Mouse (Mus musculus): ENCODE data around the gene Pheta2. TPM values are rescaled to one million over a fixed set of nuclear protein-coding genes. Genes with fewer than 3 reads are reported as not detected.
"Not testable (repeated sequence)": the region's sequence is repeated elsewhere in the genome, so short reads cannot be mapped to it uniquely, and the experiment has no call there.

Pheta2 gene
- total RNA-seq, 1 experiment from 2014 or later, result 7.8 TPM

GRCm38 (mm10) chr15:82361459-82362018 is 22.8 kb downstream of the Pheta2 start:
- ATAC-seq (replicated peaks; ENCODE audit: insufficient number of reproducible peaks, low FRiP score, low TSS enrichment, poor library complexity, severe bottlenecking), result no peak

GRCm38 (mm10) chr15:82362234-82362633 is 23.5 kb downstream of the Pheta2 start:
- no peak for ATAC-seq (replicated peaks; ENCODE audit: insufficient number of reproducible peaks, low FRiP score, low TSS enrichment, poor library complexity, severe bottlenecking)

GRCm38 (mm10) chr15:82363801-82364200 is 25.1 kb downstream of the Pheta2 start:
- not testable (repeated sequence) for ATAC-seq (replicated peaks; ENCODE audit: insufficient number of reproducible peaks, low FRiP score, low TSS enrichment, poor library complexity, severe bottlenecking)

- not testable (repeated sequence) for ATAC-seq (replicated peaks; ENCODE audit: insufficient number of reproducible peaks, low FRiP score, low TSS enrichment, poor library complexity, severe bottlenecking)
These were observed 25.8 kb downstream of the Pheta2 start for GRCm38 (mm10) chr15:82364561-82364960.

GRCm38 (mm10) chr15:82368146-82368545 is 29.4 kb downstream of the Pheta2 start:
- no peak for ATAC-seq (replicated peaks; ENCODE audit: insufficient number of reproducible peaks, low FRiP score, low TSS enrichment, poor library complexity, severe bottlenecking)

GRCm38 (mm10) chr15:82368851-82369250 is 30.1 kb downstream of the Pheta2 start:
- no peak for ATAC-seq (replicated peaks; ENCODE audit: insufficient number of reproducible peaks, low FRiP score, low TSS enrichment, poor library complexity, severe bottlenecking)

GRCm38 (mm10) chr15:82372446-82372845 is 33.7 kb downstream of the Pheta2 start:
- no peak for ATAC-seq (replicated peaks; ENCODE audit: insufficient number of reproducible peaks, low FRiP score, low TSS enrichment, poor library complexity, severe bottlenecking)

GRCm38 (mm10) chr15:82372991-82373390 is 34.2 kb downstream of the Pheta2 start:
- no peak for ATAC-seq (replicated peaks; ENCODE audit: insufficient number of reproducible peaks, low FRiP score, low TSS enrichment, poor library complexity, severe bottlenecking)

GRCm38 (mm10) chr15:82374437-82374836 is 35.7 kb downstream of the Pheta2 start:
- ATAC-seq (replicated peaks; ENCODE audit: insufficient number of reproducible peaks, low FRiP score, low TSS enrichment, poor library complexity, severe bottlenecking), result no peak

GRCm38 (mm10) chr15:82375855-82376254 is 37.1 kb downstream of the Pheta2 start:
- no peak for ATAC-seq (replicated peaks; ENCODE audit: insufficient number of reproducible peaks, low FRiP score, low TSS enrichment, poor library complexity, severe bottlenecking)

- no peak for ATAC-seq (replicated peaks; ENCODE audit: insufficient number of reproducible peaks, low FRiP score, low TSS enrichment, poor library complexity, severe bottlenecking)
These were observed 37.8 kb downstream of the Pheta2 start for GRCm38 (mm10) chr15:82376393-82377138.

- ATAC-seq (replicated peaks; ENCODE audit: insufficient number of reproducible peaks, low FRiP score, low TSS enrichment, poor library complexity, severe bottlenecking), result no peak
These were observed 39.0 kb downstream of the Pheta2 start for GRCm38 (mm10) chr15:82377701-82378100.

GRCm38 (mm10) chr15:82378261-82379180 is 39.8 kb downstream of the Pheta2 start:
- ATAC-seq (replicated peaks; ENCODE audit: insufficient number of reproducible peaks, low FRiP score, low TSS enrichment, poor library complexity, severe bottlenecking), result no peak

- ATAC-seq (replicated peaks; ENCODE audit: insufficient number of reproducible peaks, low FRiP score, low TSS enrichment, poor library complexity, severe bottlenecking), result no peak
These were observed 40.7 kb downstream of the Pheta2 start for GRCm38 (mm10) chr15:82379511-82379870.

- ATAC-seq (replicated peaks; ENCODE audit: insufficient number of reproducible peaks, low FRiP score, low TSS enrichment, poor library complexity, severe bottlenecking), result peak; percentile 55
These were observed 41.4 kb downstream of the Pheta2 start, which contains the start of gene Cyp2d22 for GRCm38 (mm10) chr15:82379871-82380713. Cyp2d22 (minus strand) TSS chr15:82380260.

GRCm38 (mm10) chr15:82380714-82381062 is 41.9 kb downstream of the Pheta2 start:
- no peak for ATAC-seq (replicated peaks; ENCODE audit: insufficient number of reproducible peaks, low FRiP score, low TSS enrichment, poor library complexity, severe bottlenecking)

GRCm38 (mm10) chr15:82382441-82382840 is 43.7 kb downstream of the Pheta2 start:
- ATAC-seq (replicated peaks; ENCODE audit: insufficient number of reproducible peaks, low FRiP score, low TSS enrichment, poor library complexity, severe bottlenecking), result no peak

GRCm38 (mm10) chr15:82385729-82386128 is 47.0 kb downstream of the Pheta2 start:
- ATAC-seq (replicated peaks; ENCODE audit: insufficient number of reproducible peaks, low FRiP score, low TSS enrichment, poor library complexity, severe bottlenecking), result no peak

GRCm38 (mm10) chr15:82389916-82390315 is 51.2 kb downstream of the Pheta2 start:
- not testable (repeated sequence) for ATAC-seq (replicated peaks; ENCODE audit: insufficient number of reproducible peaks, low FRiP score, low TSS enrichment, poor library complexity, severe bottlenecking)
